Mouse (Mus musculus) forebrain, postnatal 0 days (tissue): Measurements from ENCODE around the gene Syndig1l. TPM values are rescaled to one million over a fixed set of nuclear protein-coding genes. Genes with fewer than 3 reads are reported as not detected.

ENCODE experiments used
- ATAC-seq: fragments of 200-750 bp; cut with Nextera tagmentation; 2 replicates; pipeline ENCODE4 v1.8.0; 2017; ENCODE audit warnings: mild to moderate bottlenecking, moderate library complexity
- DNase-seq: peaks from one replicate; pipeline ENCODE4 v3.0.0-alpha.2; 2015
- H3K27ac ChIP-seq: fragments of 300-500 bp; sonication (generic); 2 replicates; pipeline ENCODE4 v1.5.1; 2014; ENCODE audit warnings: low read depth, mild to moderate bottlenecking, antibody characterized with exemption, low read length, moderate library complexity, mixed read lengths
- H3K27me3 ChIP-seq: fragments of 300-500 bp; sonication (generic); 2 replicates; pipeline ENCODE4 v1.6.1; 2014; ENCODE audit warnings: mild to moderate bottlenecking, low read length, mixed read lengths; ENCODE audit not compliant: insufficient read depth
- H3K36me3 ChIP-seq: fragments of 300-500 bp; sonication (generic); 2 replicates; pipeline ENCODE4 v1.6.1; 2014; ENCODE audit warnings: mild to moderate bottlenecking, moderate library complexity; ENCODE audit not compliant: insufficient read depth
- H3K4me1 ChIP-seq: fragments of 300-500 bp; sonication (generic); 2 replicates; pipeline ENCODE4 v1.6.1; 2014; ENCODE audit warnings: antibody characterized with exemption; ENCODE audit not compliant: insufficient read depth
- H3K4me2 ChIP-seq: fragments of 300-500 bp; sonication (generic); 2 replicates; pipeline ENCODE4 v1.6.1; 2014; ENCODE audit warnings: low read depth, mild to moderate bottlenecking, moderate library complexity
- H3K4me3 ChIP-seq: fragments of 300-500 bp; sonication (generic); 2 replicates; pipeline ENCODE4 v1.5.1; 2014; ENCODE audit warnings: low read depth, low read length, mixed read lengths
- H3K9ac ChIP-seq: fragments of 300-500 bp; sonication (generic); 2 replicates; pipeline ENCODE4 v1.6.1; 2014; ENCODE audit warnings: mild to moderate bottlenecking
- H3K9me3 ChIP-seq: fragments of 300-500 bp; sonication (generic); 2 replicates; pipeline ENCODE4 v1.6.1; 2016; ENCODE audit warnings: low read length
- CTCF ChIP-seq: sonication (generic); IDR thresholded peaks from 2 replicates; pipeline ENCODE4 v1.5.1; 2016; ENCODE audit warnings: antibody characterized with exemption, control low read depth, low read depth
- WGBS: fragments of 180-500 bp; shearing (Covaris S2); extraction: QIAGEN DNeasy Blood & Tissue Kit; methylation state at CpG from one replicate; pipeline ENCODE4 v1.1.7; 2014; 5-methylcytosine and 5-hydroxymethylcytosine counted together
- polyA plus RNA-seq: library from polyadenylated mRNA; unstranded; fragments of >200 nt; fragmentation: Nextera tagmentation; extraction: Ambion mirVana; gene quantifications from 2 replicates; pipeline ENCODE4 v1.2.1, GENCODE M21; 2015
- total RNA-seq: library from RNA; depleted of rRNA; stranded (reverse); fragments of >200 nt; gene quantifications from 2 replicates; pipeline ENCODE4 v1.2.3, GENCODE M21; 2014

The Syndig1l gene
- total and polyA plus RNA-seq, 2 experiments from 2014 or later = 11.3 to 17.6 TPM

GRCm38 (mm10) chr12:84674666-84675526, 23.7 kb downstream of the Syndig1l start:
- Histone ChIP-seq H3K9ac (no peak overlapping the region), H3K4me1 (no peaks in the 10 kb centered on the region), H3K9me3 (no peaks in the 10 kb centered on the region), H3K27ac (no peak overlapping the region), H3K4me2 (no peak overlapping the region), H3K36me3 (no peaks in the 10 kb centered on the region), H3K4me3 (no peak overlapping the region), H3K27me3 (no peaks in the 10 kb centered on the region)
- no peak for TF ChIP-seq CTCF
- no peak for DNase-seq
- ATAC-seq = no peak
- 42% methylated on average over 14 of the region's 14 CpGs for WGBS

GRCm38 (mm10) chr12:84671646-84672045, 27.0 kb downstream of the Syndig1l start:
- H3K4me2 ChIP-seq = no peak overlapping the region
- DNase-seq (no peak), ATAC-seq (no peak)
- H3K9me3 ChIP-seq = no peaks in the 10 kb centered on the region
- TF ChIP-seq CTCF = no peak
- no peaks in the 10 kb centered on the region for H3K36me3 ChIP-seq
- no peak overlapping the region for H3K27ac ChIP-seq
- H3K27me3 ChIP-seq = no peaks in the 10 kb centered on the region
- H3K4me1 ChIP-seq = no peaks in the 10 kb centered on the region
- no peak overlapping the region for H3K4me3 ChIP-seq
- 43% methylated on average over 10 of the region's 10 CpGs for WGBS
- H3K9ac ChIP-seq = no peak overlapping the region

- H3K27me3 ChIP-seq = no peaks in the 10 kb centered on the region
- ATAC-seq = no peak
- no peaks in the 10 kb centered on the region for H3K36me3 ChIP-seq
- H3K9ac ChIP-seq = no peak overlapping the region
- no peak overlapping the region for H3K27ac ChIP-seq
- H3K4me1 ChIP-seq = no peaks in the 10 kb centered on the region
- no peaks in the 10 kb centered on the region for H3K9me3 ChIP-seq
- TF ChIP-seq CTCF = peak; percentile 48
- no peak overlapping the region for H3K4me2 ChIP-seq
- 95% methylated on average over 3 of the region's 3 CpGs for WGBS
- no peak overlapping the region for H3K4me3 ChIP-seq
- no peak for DNase-seq
Measured at GRCm38 (mm10) chr12:84670555-84670954, 28.1 kb downstream of the Syndig1l start.

- ATAC-seq (peak; percentile 73), DNase-seq (peak; percentile 88)
- peak; percentile 98 for TF ChIP-seq CTCF
- Histone ChIP-seq H3K4me1 (no peaks in the 10 kb centered on the region), H3K4me2 (no peak overlapping the region), H3K4me3 (no peak overlapping the region), H3K36me3 (no peaks in the 10 kb centered on the region), H3K9me3 (no peaks in the 10 kb centered on the region), H3K9ac (no peak overlapping the region), H3K27ac (no peak overlapping the region), H3K27me3 (no peaks in the 10 kb centered on the region)
- 11% methylated on average over 3 of the region's 3 CpGs for WGBS
Measured at GRCm38 (mm10) chr12:84653912-84654311, 44.7 kb downstream of the Syndig1l start.

- no peak for TF ChIP-seq CTCF
- ATAC-seq = no peak
Measured at GRCm38 (mm10) chr12:84650234-84650633, 48.4 kb downstream of the Syndig1l start.

GRCm38 (mm10) chr12:84640654-84641053, 58.0 kb downstream of the Syndig1l start, which contains the start of gene Vrtn:
Gene Vrtn (plus strand): TSS chr12:84641019.
- no peaks in the 10 kb centered on the region for H3K9me3 ChIP-seq
- H3K4me3 ChIP-seq = no peak within 1 kb of the TSS
- 6% methylated on average over 9 of the region's 9 CpGs for WGBS
- no peak within 1 kb of the TSS for H3K27ac ChIP-seq
- H3K4me1 ChIP-seq = no peaks in the 10 kb centered on the region
- ATAC-seq = no peak
- H3K9ac ChIP-seq = no peak within 1 kb of the TSS
- peaks cover 38% of the 10 kb centered on the region for H3K27me3 ChIP-seq
- TF ChIP-seq CTCF = no peak
- H3K4me2 ChIP-seq = no peak within 1 kb of the TSS
- no peak for DNase-seq
- H3K36me3 ChIP-seq = no peaks in the 10 kb centered on the region

More at GRCm38 (mm10) chr12:84650234-84650633, 48.4 kb downstream of the Syndig1l start:
- no peak overlapping the region for H3K4me2 ChIP-seq
- H3K9ac ChIP-seq = no peak overlapping the region
- no peaks in the 10 kb centered on the region for H3K36me3 ChIP-seq
- no peaks in the 10 kb centered on the region for H3K4me1 ChIP-seq
- no peak overlapping the region for H3K27ac ChIP-seq
- no peaks in the 10 kb centered on the region for H3K27me3 ChIP-seq
- DNase-seq = no peak
- WGBS = 93% methylated on average over 13 of the region's 13 CpGs
- no peaks in the 10 kb centered on the region for H3K9me3 ChIP-seq
- no peak overlapping the region for H3K4me3 ChIP-seq

- Histone ChIP-seq H3K4me1 (no peaks in the 10 kb centered on the region), H3K9me3 (no peaks in the 10 kb centered on the region), H3K36me3 (no peaks in the 10 kb centered on the region), H3K4me2 (no peak overlapping the region), H3K27ac (no peak overlapping the region), H3K4me3 (no peak overlapping the region), H3K9ac (no peak overlapping the region), H3K27me3 (peaks cover 38% of the 10 kb centered on the region)
- TF ChIP-seq CTCF = no peak
- ATAC-seq (no peak), DNase-seq (no peak)
- 11% methylated on average over 6 of the region's 6 CpGs for whole genome bisulfite sequencing
Measured at GRCm38 (mm10) chr12:84640253-84640652, 58.4 kb downstream of the Syndig1l start.
